ENCODE assay signal across 8 mouse cellular contexts in genomic region chrX:164420518-164420917, GRCm38 (mm10). TPM values are rescaled to one million over a fixed set of nuclear protein-coding genes. Genes with fewer than 3 reads are reported as not detected.
DNase-seq lines count a peak whose midpoint lies in the region; ATAC-seq and TF ChIP-seq lines count a peak whose summit lies in the region.

No protein-coding gene starts in this region.

- no peak for TF ChIP-seq CTCF in kidney, postnatal 0 days (IDR thresholded peaks at IDR 0.05; ENCODE audit: low read depth)

- intact Hi-C loops in left cerebral cortex, postnatal 10 days (cut with DNase I) = no loop called here

- H3K9ac ChIP-seq in kidney, postnatal 0 days (ENCODE audit: low read depth, low read length) = peak overlapping the region; percentile 65
- H3K9ac ChIP-seq in embryonic facial prominence, embryonic 12.5 days = peak overlapping the region; percentile 54; the same call in 1 of the 2 replicates
- peak overlapping the region; percentile 50 for H3K9ac ChIP-seq in intestine, embryonic 14.5 days (ENCODE audit: low read length)
- no peak overlapping the region for H3K9ac ChIP-seq in midbrain, embryonic 16.5 days (ENCODE audit: low read depth, low read length)

- H3K4me3 ChIP-seq in kidney, postnatal 0 days (replicated peaks; ENCODE audit: low read depth, low read length) = peak overlapping the region; percentile 50
- H3K4me3 ChIP-seq in embryonic facial prominence, embryonic 12.5 days = peak overlapping the region; percentile 51
- H3K4me3 ChIP-seq in intestine, embryonic 14.5 days (ENCODE audit: low read depth, low read length) = peak overlapping the region; percentile 43
- peak overlapping the region; percentile 53 for H3K4me3 ChIP-seq in midbrain, embryonic 16.5 days (ENCODE audit: low read depth, low read length)

- H3K27ac ChIP-seq in kidney, postnatal 0 days = no peak overlapping the region
- H3K27ac ChIP-seq in embryonic facial prominence, embryonic 12.5 days = no peak overlapping the region
- H3K27ac ChIP-seq in intestine, embryonic 14.5 days (ENCODE audit: low read depth) = no peak overlapping the region
- H3K27ac ChIP-seq in midbrain, embryonic 16.5 days (ENCODE audit: low read length) = no peak overlapping the region

- H3K4me2 ChIP-seq in kidney, postnatal 0 days (ENCODE audit: low read length) = peak overlapping the region; percentile 56
- H3K4me2 ChIP-seq in embryonic facial prominence, embryonic 12.5 days (replicated peaks) = peak overlapping the region; percentile 50
- peak overlapping the region; percentile 45 for H3K4me2 ChIP-seq in intestine, embryonic 14.5 days (ENCODE audit: low read length)
- peak overlapping the region; percentile 65 for H3K4me2 ChIP-seq in midbrain, embryonic 16.5 days (ENCODE audit: low read length)

- H3K27me3 ChIP-seq in kidney, postnatal 0 days (ENCODE audit: insufficient read depth, low read length) = no peaks in the 10 kb centered on the region
- 0 out of 2 replicates have a peak, but pooled peaks cover 2% of the 10 kb centered on the region for H3K27me3 ChIP-seq in embryonic facial prominence, embryonic 12.5 days
- no peaks in the 10 kb centered on the region for H3K27me3 ChIP-seq in intestine, embryonic 14.5 days (replicated peaks; ENCODE audit: control insufficient read depth, insufficient read depth, low read length)
- no peaks in the 10 kb centered on the region for H3K27me3 ChIP-seq in midbrain, embryonic 16.5 days (ENCODE audit: control insufficient read depth, insufficient read depth, low read depth, low read length)

- no peaks in the 10 kb centered on the region for H3K9me3 ChIP-seq in kidney, postnatal 0 days (replicated peaks; ENCODE audit: low read length)
- no peaks in the 10 kb centered on the region for H3K9me3 ChIP-seq in embryonic facial prominence, embryonic 12.5 days
- no peaks in the 10 kb centered on the region for H3K9me3 ChIP-seq in intestine, embryonic 14.5 days (ENCODE audit: control insufficient read depth, low read length)
- H3K9me3 ChIP-seq in midbrain, embryonic 16.5 days (replicated peaks; ENCODE audit: control insufficient read depth, low read length, poor library complexity, severe bottlenecking) = no peaks in the 10 kb centered on the region

- no peaks in the 10 kb centered on the region for H3K36me3 ChIP-seq in kidney, postnatal 0 days (ENCODE audit: insufficient read depth, low read length)
- no peaks in the 10 kb centered on the region for H3K36me3 ChIP-seq in embryonic facial prominence, embryonic 12.5 days
- H3K36me3 ChIP-seq in intestine, embryonic 14.5 days (ENCODE audit: control insufficient read depth, insufficient read depth, low read length) = 0 out of 2 replicates have a peak, but pooled peaks cover 13% of the 10 kb centered on the region
- H3K36me3 ChIP-seq in midbrain, embryonic 16.5 days (ENCODE audit: control insufficient read depth, insufficient read depth, low read length) = no peaks in the 10 kb centered on the region

- 50% methylated on average over 3 of the region's 3 CpGs for WGBS in kidney, postnatal 0 days
- 52% methylated on average over 3 of the region's 3 CpGs for WGBS in embryonic facial prominence, embryonic 12.5 days
- 34% methylated on average over 3 of the region's 3 CpGs for WGBS in intestine, embryonic 14.5 days
- 53% methylated on average over 3 of the region's 3 CpGs for WGBS in midbrain, embryonic 16.5 days

- DNase-seq in kidney, postnatal 0 days (ENCODE audit: low spot score) = no peak
- no peak for DNase-seq in kidney, postnatal 14 days
- no peak for DNase-seq in intestine, embryonic 14.5 days (ENCODE audit: low spot score)
- DNase-seq in left cerebral cortex, postnatal 10 days (ENCODE audit: extremely low spot score in 1 of 2, low spot score in 2 of 2) = no peak
- no peak for DNase-seq in spleen, postnatal 36 days (ENCODE audit: low spot score in 2 of 2)
- no peak for DNase-seq in thymus, postnatal 0 days (ENCODE audit: low spot score)

- H3K4me1 ChIP-seq in kidney, postnatal 0 days (replicated peaks; ENCODE audit: insufficient read depth, low read length) = no peaks in the 10 kb centered on the region
- H3K4me1 ChIP-seq in embryonic facial prominence, embryonic 12.5 days = no peaks in the 10 kb centered on the region; the same call in 1 of the 2 replicates
- H3K4me1 ChIP-seq in intestine, embryonic 14.5 days (replicated peaks; ENCODE audit: control insufficient read depth, insufficient read depth, low read length) = no peaks in the 10 kb centered on the region
- H3K4me1 ChIP-seq in midbrain, embryonic 16.5 days (ENCODE audit: control insufficient read depth, insufficient read depth, low read length) = peaks cover 4% of the 10 kb centered on the region

- no peak for ATAC-seq in kidney, postnatal 0 days (replicated peaks; ENCODE audit: low FRiP score, low read depth)
- no peak for ATAC-seq in embryonic facial prominence, embryonic 12.5 days (ENCODE audit: insufficient number of reproducible peaks, insufficient read depth, low FRiP score, low TSS enrichment)
- ATAC-seq in intestine, embryonic 14.5 days (replicated peaks; ENCODE audit: low FRiP score, low TSS enrichment, low read depth) = no peak
- no peak for ATAC-seq in midbrain, embryonic 16.5 days

RNA-seq across cellular contexts. Expression of gene Piga, which starts 0.9 kb away (rescaled TPM):
- 7.6 and 7.8 TPM in 2 replicates for polyA plus RNA-seq in kidney, postnatal 0 days (2015; fragmentation: Nextera tagmentation; extraction: Ambion mirVana)
- polyA plus RNA-seq in embryonic facial prominence, embryonic 12.5 days (2016; fragmentation: Nextera tagmentation; extraction: Ambion mirVana) = 16.0 and 16.5 TPM in 2 replicates
- polyA plus RNA-seq in intestine, embryonic 14.5 days (2014; fragmentation: Nextera tagmentation; extraction: Ambion mirVana) = 20.4 and 22.0 TPM in 2 replicates
- 4.3 and 4.9 TPM in 2 replicates for polyA plus RNA-seq in midbrain, embryonic 16.5 days (2015; fragmentation: Nextera tagmentation; extraction: Ambion mirVana)
- 1 to 10 TPM; 5.7 TPM for total RNA-seq in left cerebral cortex, postnatal 10 days (2021)
- 10.7 and 11.0 TPM in 2 replicates for polyA plus RNA-seq in thymus, postnatal 0 days (2015; fragmentation: Nextera tagmentation; extraction: Ambion mirVana)

RNA-seq across cellular contexts. Expression of gene Asb11, which starts 16.3 kb away (rescaled TPM):
- 0.29 and 0.78 TPM in 2 replicates for polyA plus RNA-seq in kidney, postnatal 0 days (2015; fragmentation: Nextera tagmentation; extraction: Ambion mirVana)
- polyA plus RNA-seq in embryonic facial prominence, embryonic 12.5 days (2016; fragmentation: Nextera tagmentation; extraction: Ambion mirVana) = not detected in 2 replicates
- polyA plus RNA-seq in intestine, embryonic 14.5 days (2014; fragmentation: Nextera tagmentation; extraction: Ambion mirVana) = 0.13 and 0.27 TPM in 2 replicates
- polyA plus RNA-seq in midbrain, embryonic 16.5 days (2015; fragmentation: Nextera tagmentation; extraction: Ambion mirVana) = not detected in 2 replicates
- 1 to 10 TPM; 2.8 to 3.4 TPM for total RNA-seq in left cerebral cortex, postnatal 10 days (2021)
- not detected in 2 replicates for polyA plus RNA-seq in thymus, postnatal 0 days (2015; fragmentation: Nextera tagmentation; extraction: Ambion mirVana)

RNA-seq across cellular contexts. Expression of gene Vegfd, which starts 47.3 kb away (rescaled TPM):
- 10.9 and 13.3 TPM in 2 replicates for polyA plus RNA-seq in kidney, postnatal 0 days (2015; fragmentation: Nextera tagmentation; extraction: Ambion mirVana)
- 1.9 TPM in 2 replicates for polyA plus RNA-seq in embryonic facial prominence, embryonic 12.5 days (2016; fragmentation: Nextera tagmentation; extraction: Ambion mirVana)
- polyA plus RNA-seq in intestine, embryonic 14.5 days (2014; fragmentation: Nextera tagmentation; extraction: Ambion mirVana) = 0.98 and 1.7 TPM in 2 replicates
- 0.25 and 0.30 TPM in 2 replicates for polyA plus RNA-seq in midbrain, embryonic 16.5 days (2015; fragmentation: Nextera tagmentation; extraction: Ambion mirVana)
- total RNA-seq in left cerebral cortex, postnatal 10 days (2021) = 1 to 10 TPM; 3.3 to 3.6 TPM
- polyA plus RNA-seq in thymus, postnatal 0 days (2015; fragmentation: Nextera tagmentation; extraction: Ambion mirVana) = 0.64 TPM in 2 replicates
